Mouse (Mus musculus): ENCODE results near the gene Trappc2l.
"Not testable (repeated sequence)": the region's sequence is repeated elsewhere in the genome, so short reads cannot be mapped to it uniquely, and the experiment has no call there.

The Trappc2l gene

GRCm38 (mm10) chr8:122625811-122626210 is 14.4 kb downstream of the Trappc2l start:
- no peak for DNase-seq (ENCODE audit: low spot score in 2 of 2)

DNA sequence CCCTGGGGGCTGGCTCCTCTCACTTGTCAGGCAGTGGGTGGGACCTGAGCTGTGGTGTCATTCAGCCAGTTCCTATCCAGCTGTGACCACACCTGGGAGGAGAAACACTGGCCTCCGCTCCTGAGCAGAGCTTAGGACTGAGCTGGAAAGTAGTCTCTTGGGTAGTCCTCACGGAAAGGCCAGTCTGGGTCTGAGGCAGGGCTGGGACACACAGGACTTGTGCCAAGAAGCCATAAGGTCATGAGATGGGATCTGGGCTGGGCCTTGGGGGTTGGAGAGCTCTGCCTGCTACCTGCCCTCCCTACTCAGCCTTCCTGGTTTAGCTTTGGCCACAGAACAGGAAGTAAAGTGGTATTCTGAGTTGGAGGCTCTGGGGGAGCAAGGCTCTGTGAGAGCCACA is 15.5 kb downstream of the Trappc2l start:
- DNase-seq (ENCODE audit: low spot score in 2 of 2) = no peak

GRCm38 (mm10) chr8:122629388-122629787 is 17.9 kb downstream of the Trappc2l start:
- no peak for DNase-seq (ENCODE audit: low spot score in 2 of 2)

DNA sequence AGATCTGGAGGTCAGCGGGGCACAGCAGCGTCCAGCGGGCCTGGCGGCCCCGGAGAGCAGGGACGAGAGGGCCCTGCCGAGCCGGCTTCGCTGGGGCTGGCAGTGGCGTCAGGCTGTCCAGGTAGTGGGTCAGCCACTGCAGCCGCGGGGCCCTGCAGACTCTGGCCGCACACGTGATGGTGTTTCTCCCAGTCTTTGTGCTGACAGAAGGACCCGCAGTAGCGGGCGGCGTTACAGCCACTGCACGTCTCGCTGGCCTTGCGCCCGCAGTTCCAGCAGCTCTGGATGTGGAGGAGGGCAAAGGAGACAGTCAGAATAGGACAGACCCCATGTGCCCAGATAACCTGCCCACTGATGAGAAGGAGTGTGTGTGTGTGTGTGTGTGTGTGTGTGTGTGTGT is 19.3 kb downstream of the Trappc2l start:
- DNase-seq (ENCODE audit: low spot score in 2 of 2) = no peak

- DNase-seq (ENCODE audit: low spot score in 2 of 2) = not testable (repeated sequence)
Measured at GRCm38 (mm10) chr8:122632134-122632533, 20.7 kb downstream of the Trappc2l start.

- DNase-seq (ENCODE audit: low spot score in 2 of 2) = no peak
Measured at GRCm38 (mm10) chr8:122633205-122633604, 21.8 kb downstream of the Trappc2l start.

GRCm38 (mm10) chr8:122635878-122636802 is 24.7 kb downstream of the Trappc2l start:
- peak in 1 of 2 experiments; percentile 42 for DNase-seq (ENCODE audit: low spot score in 2 of 2)

GRCm38 (mm10) chr8:122636803-122637175 is 25.3 kb downstream of the Trappc2l start:
- no peak for DNase-seq (ENCODE audit: low spot score in 2 of 2)

DNA sequence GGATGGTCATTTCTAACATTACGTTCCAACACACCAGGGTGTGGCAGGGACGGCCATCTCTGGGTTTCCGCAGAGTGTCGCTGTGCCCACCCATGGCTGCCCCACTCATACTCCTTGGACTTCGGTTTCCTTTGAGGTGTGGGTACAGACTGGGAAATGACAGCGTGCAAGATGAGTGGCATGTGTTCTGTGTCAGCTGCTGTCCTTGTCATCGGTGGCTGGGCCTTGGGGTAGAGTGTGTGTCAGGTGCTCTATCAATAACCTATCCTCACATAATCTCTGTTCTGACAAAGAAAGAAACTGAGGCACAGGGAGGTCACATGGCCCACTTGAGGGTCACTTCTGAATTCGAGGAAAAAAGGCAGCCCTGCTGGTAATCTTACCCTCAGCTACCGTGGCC is 25.8 kb downstream of the Trappc2l start:
- DNase-seq (ENCODE audit: low spot score in 2 of 2) = no peak

GRCm38 (mm10) chr8:122638601-122639000 is 27.2 kb downstream of the Trappc2l start:
- DNase-seq (ENCODE audit: low spot score in 2 of 2) = no peak

GRCm38 (mm10) chr8:122639521-122640248 is 28.2 kb downstream of the Trappc2l start:
- no peak for DNase-seq (ENCODE audit: low spot score in 2 of 2)

DNA sequence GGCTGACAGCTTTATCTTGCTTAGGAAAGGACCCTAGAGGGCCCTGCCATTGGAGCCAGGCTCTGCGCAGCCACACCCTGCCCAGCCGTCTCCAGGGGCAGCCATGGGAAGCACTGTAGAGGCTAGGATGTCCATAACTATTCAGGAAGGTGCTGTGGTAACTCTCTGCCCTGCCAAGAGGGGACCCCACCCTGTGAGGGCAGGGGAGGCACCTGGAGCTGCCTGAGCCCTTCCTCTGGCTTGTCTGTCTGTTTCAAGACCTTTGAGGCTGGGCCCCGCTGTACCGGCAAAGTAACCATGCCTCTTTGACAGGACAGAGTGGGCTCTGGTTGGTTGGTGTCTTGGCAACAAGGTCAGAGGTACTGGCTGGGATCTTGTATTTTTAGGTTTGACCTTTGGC is 29.4 kb downstream of the Trappc2l start:
- no peak for DNase-seq (ENCODE audit: low spot score in 2 of 2)

GRCm38 (mm10) chr8:122641406-122641805 is 30.0 kb downstream of the Trappc2l start:
- no peak for DNase-seq (ENCODE audit: low spot score in 2 of 2)

DNA sequence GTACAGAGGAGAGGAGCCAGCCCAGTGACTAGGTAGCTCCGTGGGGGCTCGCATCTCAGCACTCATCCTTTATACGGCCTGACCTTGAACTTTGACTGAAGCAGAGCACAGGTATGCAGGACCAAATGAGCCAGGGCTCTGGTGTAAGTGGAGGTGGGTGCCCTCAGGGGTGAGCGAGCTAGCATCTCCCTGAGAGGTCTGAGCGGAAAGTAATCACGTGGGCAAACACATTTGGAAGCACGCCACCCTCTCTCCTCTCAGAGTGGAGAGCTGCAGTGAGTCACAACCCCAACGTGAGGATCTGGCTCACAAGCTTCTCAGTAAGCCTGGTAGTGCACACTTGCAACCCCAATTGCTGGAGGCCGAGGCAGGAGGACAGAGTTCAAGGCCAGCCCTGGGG is 30.6 kb downstream of the Trappc2l start:
- DNase-seq (ENCODE audit: low spot score in 2 of 2) = no peak

DNA sequence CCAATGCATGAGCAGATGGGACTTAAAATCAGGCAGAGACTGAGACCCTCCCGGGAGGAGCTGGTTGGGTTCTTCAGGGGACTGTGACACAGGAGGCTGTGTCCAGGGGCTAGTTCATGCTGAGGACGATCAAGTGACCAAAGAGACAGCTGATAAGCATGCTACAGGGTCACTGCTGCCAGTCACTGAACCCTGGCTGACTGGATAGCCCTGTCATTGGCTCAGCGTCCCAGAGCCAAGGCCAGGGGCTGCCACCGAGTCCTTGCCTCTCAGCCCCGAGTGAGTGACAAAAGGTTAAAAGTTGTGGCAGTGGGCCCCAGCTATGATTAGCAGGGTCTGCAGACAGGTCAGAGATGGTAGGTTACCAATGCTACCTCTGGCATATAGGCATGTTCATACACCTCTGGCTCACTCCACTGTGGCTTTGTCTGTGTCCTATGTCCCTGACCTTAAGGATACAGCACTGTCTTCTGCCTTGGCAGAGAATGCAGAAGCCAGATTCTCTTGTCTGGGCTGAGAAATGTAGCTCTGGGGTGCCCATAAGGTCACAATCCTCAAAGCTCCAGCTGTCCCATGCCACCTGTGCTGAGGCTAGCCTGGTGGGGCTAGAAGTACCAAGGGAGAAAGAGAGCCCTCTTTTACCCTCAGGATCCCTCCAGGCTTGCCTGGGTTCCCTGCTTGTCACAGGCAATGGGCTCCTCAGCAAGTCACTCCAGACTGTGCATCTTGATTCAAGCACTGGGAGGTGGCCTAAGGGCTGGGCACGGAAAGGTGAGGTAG is 32.9 kb downstream of the Trappc2l start:
- no peak for DNase-seq (ENCODE audit: low spot score in 2 of 2)

GRCm38 (mm10) chr8:122646337-122646736 is 34.9 kb downstream of the Trappc2l start:
- DNase-seq (ENCODE audit: low spot score in 2 of 2) = no peak

- DNase-seq (ENCODE audit: low spot score in 2 of 2) = no peak
Measured at GRCm38 (mm10) chr8:122648192-122648970, 36.9 kb downstream of the Trappc2l start.

DNA sequence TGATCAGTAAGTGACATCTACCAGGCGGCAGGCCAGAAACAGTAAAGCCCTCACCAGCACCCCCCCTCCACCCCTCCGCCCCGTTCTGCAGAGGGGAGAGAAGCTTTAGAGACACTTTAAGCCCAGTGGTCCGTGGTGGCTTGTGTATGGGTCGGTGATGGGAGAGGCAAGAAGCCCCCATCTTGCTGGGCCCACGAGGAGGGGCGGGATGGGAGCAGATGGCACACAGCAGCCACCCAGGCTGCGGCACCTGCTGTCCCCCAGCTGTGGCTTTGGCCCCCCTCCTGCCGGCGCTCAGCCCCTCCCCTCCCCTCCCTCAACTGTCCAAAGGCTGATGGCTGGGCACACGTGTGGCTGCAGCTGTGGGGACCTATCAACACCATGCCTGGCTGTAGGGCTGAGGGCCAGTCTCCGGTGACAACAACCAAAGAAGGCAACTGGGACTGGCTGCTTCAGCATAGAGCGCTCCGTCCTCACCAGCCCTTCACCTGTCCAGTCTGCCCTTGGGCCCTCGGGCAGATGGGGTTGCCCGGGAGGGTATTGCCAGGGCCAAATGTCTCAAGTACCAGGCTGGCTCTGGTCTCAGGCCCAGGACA is 40.0 kb downstream of the Trappc2l start:
- no peak for DNase-seq (ENCODE audit: low spot score in 2 of 2)

- no peak for DNase-seq (ENCODE audit: low spot score in 2 of 2)
Measured at GRCm38 (mm10) chr8:122652643-122653042, 41.2 kb downstream of the Trappc2l start.

- no peak for DNase-seq (ENCODE audit: low spot score in 2 of 2)
Measured at GRCm38 (mm10) chr8:122654768-122655167, 43.3 kb downstream of the Trappc2l start.
